Mouse (Mus musculus) MN1 (cell line): ENCODE results near the gene Pdhx.

Experiments
- DNase-seq: peaks from one replicate; pipeline ENCODE4 v3.0.0-alpha.2; 2016; ENCODE audit warnings: low spot score

Pdhx gene

GRCm38 (mm10) chr2:103062865-103063264, 10.4 kb downstream of the Pdhx start:
- DNase-seq: peak; percentile 67

GRCm38 (mm10) chr2:103058266-103058665, 15.0 kb downstream of the Pdhx start:
- no peak for DNase-seq

DNA sequence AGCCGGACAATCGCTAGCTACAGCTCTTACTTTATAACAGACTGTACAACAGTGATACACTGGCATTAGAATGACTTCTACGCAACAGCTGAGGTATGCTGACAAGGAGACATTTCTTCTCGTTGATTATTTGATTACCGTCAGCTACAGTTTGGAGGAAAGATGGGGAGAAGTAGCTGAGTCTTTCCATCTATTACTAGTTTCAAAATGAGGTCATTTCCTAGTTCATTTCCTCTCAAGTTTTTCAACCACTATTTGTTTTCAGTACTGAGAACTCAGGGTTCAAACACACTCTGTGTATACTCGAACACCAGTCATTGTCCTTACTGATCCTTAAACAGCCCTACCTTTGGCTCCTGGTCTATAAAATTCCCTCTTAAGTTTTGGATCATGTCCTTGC, 17.5 kb downstream of the Pdhx start:
- no peak for DNase-seq

GRCm38 (mm10) chr2:103051937-103052893, 21.1 kb downstream of the Pdhx start:
- no peak for DNase-seq

DNA sequence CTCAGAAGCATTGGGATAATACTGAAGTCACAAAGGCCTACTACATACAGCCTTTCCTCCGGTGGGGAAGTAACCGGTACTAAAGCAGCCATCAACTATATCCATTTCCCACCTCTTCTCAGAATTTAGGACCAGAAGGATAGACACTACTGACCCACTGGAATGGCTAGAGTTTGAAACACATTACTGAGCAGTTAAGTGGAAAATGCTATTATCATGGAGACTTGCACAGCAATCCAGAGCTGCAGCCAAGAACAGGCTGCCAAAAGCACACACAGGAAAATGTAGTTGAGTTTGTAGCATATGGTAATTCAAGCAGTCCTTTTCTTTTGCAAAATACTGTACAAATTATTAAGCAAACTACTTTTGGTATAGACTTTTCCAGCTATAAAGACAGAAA, 28.0 kb downstream of the Pdhx start:
- no peak for DNase-seq

DNA sequence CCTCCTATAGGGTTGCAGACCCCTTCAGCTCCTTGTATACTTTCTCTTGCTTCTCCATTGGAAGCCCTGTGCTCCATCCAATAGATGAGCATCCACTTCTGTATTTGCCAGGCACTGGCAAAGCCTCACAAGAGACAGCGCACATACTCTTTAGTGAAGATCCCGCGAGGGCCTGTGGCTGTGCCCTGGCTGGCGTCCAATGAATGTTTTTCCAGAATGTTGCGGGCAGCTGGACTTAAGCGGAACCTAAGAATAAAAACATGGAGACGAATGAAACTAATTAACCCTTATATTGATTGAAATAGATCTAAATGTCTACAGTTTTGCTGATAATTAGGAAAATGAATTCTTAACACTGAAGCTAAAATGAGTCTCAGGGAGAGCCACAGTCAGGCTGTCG, 32.4 kb downstream of the Pdhx start:
- no peak for DNase-seq

DNA sequence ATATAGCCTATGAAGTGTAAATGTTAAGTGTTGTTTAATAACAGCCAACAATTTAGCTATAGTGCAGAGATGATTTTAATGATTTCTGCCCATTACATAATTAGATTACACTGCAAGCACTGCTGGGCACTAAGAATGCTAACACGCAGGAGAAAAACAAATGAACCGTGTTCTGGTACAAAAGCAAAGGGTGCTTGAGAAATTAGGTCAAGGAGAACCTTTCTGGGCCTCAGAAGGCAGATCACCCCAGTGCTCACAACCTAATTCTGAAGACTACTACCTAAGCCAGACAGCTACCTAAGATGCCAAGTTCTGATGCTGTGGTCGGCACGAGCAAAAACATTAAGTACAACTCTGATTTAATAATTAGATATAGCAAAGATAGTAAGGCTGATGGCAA, 35.5 kb downstream of the Pdhx start:
- DNase-seq: peak; percentile 17

- DNase-seq: no peak
Observed at GRCm38 (mm10) chr2:103022728-103023127, 50.6 kb downstream of the Pdhx start.

- no peak for DNase-seq
Observed at GRCm38 (mm10) chr2:103020191-103020987, 52.9 kb downstream of the Pdhx start.

DNA sequence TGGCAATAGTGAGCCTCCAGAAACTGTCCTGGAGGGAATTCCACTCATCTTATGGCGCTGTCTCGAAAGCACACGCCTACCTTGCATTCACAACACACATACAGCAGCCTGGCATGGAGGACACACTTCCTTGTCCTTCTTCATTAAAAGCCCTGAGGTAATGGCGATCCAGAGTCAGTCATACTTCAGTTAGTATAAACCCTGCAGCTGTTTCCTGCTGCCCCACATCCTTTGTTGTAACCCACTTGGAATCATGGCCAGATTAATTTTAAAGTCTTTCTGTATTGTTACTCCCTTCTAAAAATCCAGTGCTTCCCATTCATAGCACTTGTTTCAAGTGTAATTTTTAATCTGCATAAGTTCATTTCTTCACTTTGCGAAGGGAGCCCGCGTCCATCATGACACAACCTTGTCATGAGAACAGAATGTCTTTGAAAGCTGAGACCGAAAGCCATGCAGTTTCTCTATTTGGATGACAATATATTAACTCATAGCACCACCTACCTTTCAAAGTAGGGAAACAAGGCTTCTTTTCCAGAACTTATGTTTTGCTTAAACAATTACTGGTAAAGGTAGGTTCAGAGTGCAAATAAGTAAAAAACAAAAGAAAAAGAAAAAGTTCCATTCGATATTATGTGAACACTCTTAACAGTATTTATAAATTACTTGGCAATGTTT, 54.4 kb downstream of the Pdhx start:
- peak; percentile 27 for DNase-seq

DNA sequence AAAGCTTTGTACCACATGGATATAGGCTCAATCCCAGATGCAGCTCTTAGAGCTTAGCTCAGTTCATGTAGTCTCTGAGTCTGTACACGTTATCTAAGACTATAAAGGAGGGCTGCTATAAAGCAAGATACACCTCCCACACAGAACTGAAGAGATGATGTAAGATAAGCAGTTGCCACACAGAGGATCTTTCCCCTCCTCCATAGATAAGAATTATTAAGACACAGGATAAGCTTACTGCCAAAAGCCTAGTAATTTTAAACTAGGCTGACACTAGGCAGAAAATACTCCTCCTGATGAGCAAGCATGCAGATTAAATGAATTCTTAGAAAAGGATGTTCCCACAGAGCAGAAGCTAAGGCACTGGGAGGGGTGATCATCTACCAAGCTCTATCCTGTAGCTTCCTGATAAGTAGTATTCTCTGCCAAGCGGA, 55.9 kb downstream of the Pdhx start:
- DNase-seq: no peak

DNA sequence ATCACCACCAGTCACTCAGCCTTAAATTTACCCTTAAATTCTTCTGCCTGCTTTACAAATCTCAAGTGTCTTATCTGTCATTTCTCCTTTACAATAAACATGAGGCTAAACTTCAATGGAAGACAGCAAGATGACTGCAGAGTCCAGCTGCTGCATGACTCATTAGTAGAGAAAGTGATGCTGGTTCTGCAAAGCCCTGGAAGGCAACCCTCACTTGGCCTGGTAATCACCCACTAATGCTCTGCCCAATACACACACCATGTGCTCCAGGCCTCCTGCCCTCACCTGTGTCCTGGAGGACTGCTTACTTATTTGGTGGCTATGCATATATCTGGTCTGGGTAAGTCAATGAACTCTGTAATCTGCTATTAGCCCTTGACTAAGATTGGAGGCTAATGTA, 57.2 kb downstream of the Pdhx start:
- no peak for DNase-seq

- DNase-seq: no peak
Observed at GRCm38 (mm10) chr2:103012782-103013575, 60.3 kb downstream of the Pdhx start.

- DNase-seq: no peak
Observed at GRCm38 (mm10) chr2:103008221-103008620, 65.1 kb downstream of the Pdhx start.

GRCm38 (mm10) chr2:103004599-103004998, 68.7 kb downstream of the Pdhx start:
- no peak for DNase-seq

GRCm38 (mm10) chr2:102999153-102999575, 74.1 kb downstream of the Pdhx start:
- no peak for DNase-seq

DNA sequence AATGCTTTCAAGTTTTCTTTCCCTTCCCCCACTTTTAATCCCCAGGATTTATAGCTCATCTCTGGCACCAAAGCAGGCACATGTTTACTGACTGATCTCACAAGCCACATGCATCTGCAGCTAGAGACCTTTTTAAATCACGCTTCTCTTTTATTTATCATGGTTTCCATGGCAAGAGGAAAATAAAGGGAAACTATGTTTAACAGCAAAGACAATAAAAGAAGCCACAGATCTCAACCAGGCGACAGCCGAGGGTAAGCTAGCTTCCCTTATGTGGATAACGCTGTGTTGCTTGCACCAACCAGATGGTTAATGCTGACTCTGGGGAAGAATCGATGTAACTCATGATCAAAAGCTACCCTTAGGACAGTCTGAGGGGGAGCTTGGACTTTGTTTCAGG, 75.0 kb downstream of the Pdhx start:
- DNase-seq: peak; percentile 46

- no peak for DNase-seq
Observed at GRCm38 (mm10) chr2:102997874-102998273, 75.4 kb downstream of the Pdhx start.

DNA sequence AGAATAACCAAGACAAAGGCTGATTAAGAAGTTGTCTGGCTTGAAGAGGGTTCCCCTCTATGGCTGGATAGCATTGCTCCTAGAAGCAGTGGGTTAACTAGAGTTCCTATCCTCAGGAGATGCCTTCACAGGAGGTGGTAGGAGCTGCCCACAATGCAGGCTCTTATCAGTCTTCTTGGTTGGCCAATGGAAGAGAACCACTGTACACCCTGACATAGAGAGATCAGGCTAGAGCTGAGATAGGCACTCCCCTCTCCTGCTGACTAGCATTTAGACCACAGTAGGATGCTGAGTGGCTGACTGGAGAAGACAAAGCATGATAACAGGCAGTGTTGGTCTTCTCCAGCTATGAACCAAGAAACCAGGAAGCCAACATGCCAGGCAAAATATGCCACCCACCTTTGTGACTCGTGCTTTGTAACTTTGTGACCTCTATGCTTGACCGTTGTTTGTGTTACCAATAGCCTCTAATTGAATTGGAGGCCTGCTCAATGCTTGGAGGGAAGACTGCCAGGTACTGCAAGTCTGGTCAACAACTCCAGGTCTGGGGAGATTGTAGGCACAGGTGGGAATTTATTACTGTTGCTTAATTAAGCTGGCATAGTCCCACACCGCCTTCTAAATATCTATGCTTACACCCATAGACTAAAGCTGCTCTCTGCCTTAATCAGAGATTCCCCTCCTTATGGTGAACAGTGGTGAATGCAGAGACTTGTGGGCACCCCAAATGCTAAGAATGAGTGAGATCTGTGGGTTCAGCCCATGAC, 79.3 kb downstream of the Pdhx start:
- DNase-seq: no peak

DNA sequence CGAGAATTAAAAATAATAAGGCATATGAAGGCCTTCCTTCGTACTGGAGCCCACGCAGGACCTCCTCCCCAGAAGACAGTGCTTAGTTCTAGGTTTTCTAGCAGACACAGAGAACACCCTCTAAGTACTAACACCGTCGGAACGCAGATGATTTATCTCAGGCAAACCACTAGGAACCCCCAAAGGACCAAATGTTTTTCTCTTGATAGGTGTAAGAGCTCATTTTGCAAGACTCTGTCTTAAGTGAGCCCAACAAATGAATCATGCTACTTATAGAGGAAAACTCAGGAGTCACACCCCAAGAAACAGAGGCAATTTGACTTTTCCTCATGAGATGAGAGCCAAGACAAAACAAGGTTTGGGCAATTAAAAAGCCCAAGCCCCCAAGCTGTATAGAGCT, 80.9 kb downstream of the Pdhx start:
- no peak for DNase-seq

DNA sequence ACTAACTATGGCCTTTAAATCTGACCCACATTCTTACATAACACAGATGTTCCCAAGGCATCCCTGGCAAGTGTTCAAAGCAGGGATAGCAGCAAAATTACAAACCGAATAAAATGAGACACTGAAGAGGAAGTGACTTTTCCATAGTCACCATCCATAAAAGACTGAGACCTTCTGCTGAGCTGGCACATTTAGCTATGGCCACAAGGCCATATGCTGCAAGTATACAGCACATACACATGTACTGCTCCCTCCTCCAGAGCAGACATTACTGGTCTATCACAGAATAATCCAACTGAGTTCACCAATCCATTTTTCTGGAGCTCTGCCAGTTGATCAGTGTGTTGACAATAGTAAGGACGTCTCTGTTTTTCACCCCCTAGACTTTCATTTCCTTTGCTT, 83.0 kb downstream of the Pdhx start:
- peak; percentile 31 for DNase-seq
